Mouse (Mus musculus) WW6 (cell line): ENCODE results near the gene Nisch.

ENCODE experiments used
- DNase-seq: peaks from one replicate; pipeline ENCODE4 v3.0.0-alpha.2; 2013; ENCODE audit warnings: low read depth, low spot score

The Nisch gene

GRCm38 (mm10) chr14:31164067-31164466, 52.7 kb downstream of the Nisch start:
- DNase-seq = no peak

DNA sequence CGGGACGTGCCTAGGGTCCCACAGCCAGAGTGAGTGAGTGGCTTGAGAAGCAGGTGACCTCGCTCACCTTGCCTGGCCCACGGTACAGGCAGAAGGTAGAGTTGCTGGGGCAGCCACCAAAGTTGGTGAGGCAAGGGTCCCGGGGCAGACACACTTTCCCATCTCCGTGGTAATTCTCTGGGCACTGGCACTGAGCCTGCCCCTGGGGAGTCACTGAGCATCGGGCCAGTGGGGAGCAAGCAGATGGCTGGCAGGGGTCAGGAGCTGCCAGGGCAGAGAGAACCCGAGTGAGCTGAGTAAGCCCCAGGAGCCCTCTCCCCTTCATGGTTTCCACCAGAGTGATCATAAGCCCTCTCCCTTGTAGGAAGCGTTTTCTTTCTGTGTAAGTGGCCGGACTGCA, 55.1 kb downstream of the Nisch start:
- no peak for DNase-seq

- DNase-seq = no peak
Measured at GRCm38 (mm10) chr14:31161191-31161590, 55.6 kb downstream of the Nisch start.

DNA sequence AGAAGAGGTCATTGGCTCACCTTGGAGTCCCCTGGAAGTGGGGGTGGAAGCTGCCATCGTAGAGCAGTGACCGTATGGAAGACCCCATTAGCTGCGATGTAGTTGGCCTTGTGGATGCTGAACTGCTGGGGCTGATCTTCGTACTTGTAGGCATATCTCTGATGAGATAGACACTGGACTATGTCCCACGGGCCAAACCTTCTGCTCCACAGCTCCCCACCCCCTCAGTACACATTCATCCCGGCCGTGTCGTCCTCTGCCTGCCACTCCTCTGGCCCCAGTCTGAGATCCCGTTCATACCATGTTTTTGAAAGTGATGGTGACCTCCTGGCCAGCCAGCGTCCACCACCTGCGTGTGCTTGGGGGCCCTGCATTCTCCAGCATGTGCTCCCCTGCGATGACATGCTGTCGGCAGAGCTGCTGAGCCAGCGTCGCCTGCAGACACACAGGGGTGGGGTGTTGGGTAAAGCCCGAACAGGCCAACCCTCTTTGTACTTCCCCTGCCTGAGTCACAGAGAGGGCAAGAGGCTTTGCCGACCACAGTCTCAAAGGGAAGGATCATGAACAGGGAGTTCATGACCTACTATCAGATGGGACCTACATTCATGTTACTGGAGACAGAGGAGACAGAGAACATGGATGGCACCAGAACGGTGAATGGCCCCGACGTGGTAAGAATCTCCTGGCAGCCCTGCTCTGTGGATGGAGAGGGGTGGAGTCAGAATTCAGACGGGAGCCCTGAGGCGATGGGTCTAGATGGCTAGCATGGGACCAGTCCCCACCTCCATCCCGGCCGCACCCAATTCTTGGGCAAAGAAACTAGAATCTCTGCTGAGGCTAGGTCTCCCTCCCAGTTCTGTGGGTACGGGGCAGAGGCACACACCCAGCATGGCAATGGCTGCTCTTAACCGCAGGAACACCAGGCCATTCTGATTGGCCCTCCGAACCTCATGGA, 56.3 kb downstream of the Nisch start:
- DNase-seq = no peak

DNA sequence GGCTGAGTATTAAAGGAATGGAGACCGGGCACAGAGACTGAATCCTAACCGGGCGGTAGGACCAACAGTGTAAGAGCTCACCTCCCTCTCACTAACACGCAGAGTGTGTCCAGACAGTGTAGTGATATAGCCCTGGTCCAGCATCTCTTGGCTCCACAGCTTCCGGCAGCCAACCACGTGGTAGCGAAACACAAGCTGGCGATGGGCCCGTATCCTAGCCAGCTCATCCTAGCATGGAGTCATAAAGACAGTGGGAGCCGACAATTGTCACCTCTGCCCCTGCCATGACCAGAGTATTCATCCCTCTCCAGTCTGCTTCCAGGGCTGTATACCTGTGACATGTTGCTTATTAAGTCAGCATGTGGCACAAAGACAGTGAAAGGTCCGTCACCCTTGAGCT, 71.1 kb downstream of the Nisch start:
- no peak for DNase-seq

- DNase-seq = no peak
Measured at GRCm38 (mm10) chr14:31141011-31141410, 75.7 kb downstream of the Nisch start.

DNA sequence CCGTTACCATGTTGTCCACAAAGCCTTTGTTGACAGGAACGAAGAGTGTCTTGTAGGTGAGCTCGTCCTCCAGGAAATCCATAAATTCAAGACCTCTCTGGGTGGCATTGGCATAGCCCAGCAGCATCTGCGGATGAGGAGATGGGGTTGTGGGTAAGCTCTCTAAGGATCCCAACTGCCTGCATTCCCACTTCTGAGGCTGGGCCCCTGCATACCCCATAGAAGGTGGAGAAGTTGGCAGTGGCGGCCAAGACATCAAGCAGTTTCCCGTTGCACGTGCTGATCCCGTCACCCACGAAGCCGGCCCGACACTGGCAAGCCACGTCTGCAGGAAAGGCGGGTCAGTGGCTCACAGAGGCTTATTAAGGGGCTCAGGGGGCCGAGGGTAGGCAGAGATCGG, 76.6 kb downstream of the Nisch start:
- no peak for DNase-seq

GRCm38 (mm10) chr14:31139666-31140065, 77.1 kb downstream of the Nisch start:
- no peak for DNase-seq

DNA sequence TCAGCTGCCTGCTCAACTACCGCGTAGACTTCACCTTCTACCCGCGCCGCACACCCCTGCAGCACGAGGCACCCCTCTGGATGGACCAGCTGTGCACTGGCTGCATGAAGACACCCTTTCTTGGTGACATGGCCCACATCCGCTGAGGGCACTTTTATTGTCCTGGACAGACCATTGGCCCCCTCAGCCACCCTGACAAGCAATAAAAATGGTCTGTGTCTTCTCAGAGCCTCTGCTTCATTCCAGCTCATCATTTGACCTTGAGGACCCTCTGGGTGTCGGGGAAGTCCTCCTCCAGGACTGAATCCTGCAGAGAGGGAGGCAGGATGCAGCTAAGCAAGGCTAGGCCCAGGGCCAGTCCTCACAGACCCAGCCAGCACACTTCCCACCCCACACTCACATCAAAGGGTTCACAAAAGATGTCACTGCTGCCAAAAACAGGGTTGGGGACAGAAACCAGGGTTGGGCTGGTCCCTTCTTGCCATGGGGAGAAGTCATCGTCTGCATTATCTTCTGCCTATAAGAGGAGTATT, 77.8 kb downstream of the Nisch start:
- no peak for DNase-seq

GRCm38 (mm10) chr14:31138219-31138896, 78.4 kb downstream of the Nisch start:
- peak; percentile 28 for DNase-seq

GRCm38 (mm10) chr14:31137791-31138190, 79.0 kb downstream of the Nisch start:
- no peak for DNase-seq

DNA sequence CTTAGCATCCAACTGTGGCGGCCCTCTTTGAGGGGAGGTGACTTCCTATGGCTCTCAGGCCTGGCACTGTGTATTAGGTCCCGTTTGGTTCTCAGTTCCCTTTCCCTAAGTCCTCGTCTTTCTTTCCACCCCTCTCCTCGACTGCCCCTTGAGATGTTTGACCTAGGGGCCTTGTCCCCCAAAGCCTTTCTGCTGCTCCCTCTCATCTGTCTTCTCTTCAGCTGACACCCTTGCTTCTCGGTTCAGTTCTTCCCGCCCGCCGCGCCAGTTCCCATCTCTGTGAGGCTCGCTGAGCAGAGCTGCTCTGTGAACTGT, 79.5 kb downstream of the Nisch start:
- DNase-seq = no peak

GRCm38 (mm10) chr14:31136411-31137280, 80.1 kb downstream of the Nisch start:
- no peak for DNase-seq

GRCm38 (mm10) chr14:31135495-31136410, 81.0 kb downstream of the Nisch start:
- DNase-seq = no peak

- DNase-seq = no peak
Measured at GRCm38 (mm10) chr14:31134015-31135000, 82.4 kb downstream of the Nisch start.

GRCm38 (mm10) chr14:31133023-31133665, 83.6 kb downstream of the Nisch start:
- DNase-seq = no peak

GRCm38 (mm10) chr14:31132491-31132975, 84.2 kb downstream of the Nisch start:
- DNase-seq = no peak

DNA sequence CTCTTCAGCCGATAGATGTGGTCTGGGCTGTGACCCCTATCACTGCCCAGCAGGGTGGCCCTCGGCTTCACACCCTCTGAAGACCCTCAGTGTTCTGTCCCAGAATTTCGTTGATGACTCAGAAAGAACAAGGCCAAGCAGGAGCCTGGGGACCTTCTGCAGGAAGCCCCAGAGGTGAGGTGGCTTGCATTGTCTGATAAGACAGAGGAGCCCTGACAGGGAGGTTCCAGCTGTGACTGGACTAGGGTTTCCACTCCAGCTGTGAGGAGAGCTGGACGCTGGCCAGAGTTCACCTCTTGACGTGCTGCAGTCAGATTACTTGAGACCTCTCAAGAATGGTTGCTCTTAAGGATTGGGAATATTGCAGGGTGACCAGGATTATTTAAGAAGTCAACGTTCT, 84.7 kb downstream of the Nisch start:
- no peak for DNase-seq
